Mouse (Mus musculus) urinary bladder, postnatal 10 days (tissue): ENCODE measurements around the gene Grn.
"Not testable (repeated sequence)": the region's sequence is repeated elsewhere in the genome, so short reads cannot be mapped to it uniquely, and the experiment has no call there.

Experiments used
- DNase-seq: peaks from one replicate; pipeline ENCODE4 v3.0.0; 2022; ENCODE audit warnings: low spot score

The Grn gene

GRCm38 (mm10) chr11:102400513-102401084 is 29.5 kb upstream of the Grn start:
- no peak for DNase-seq

- no peak for DNase-seq
These were observed 28.1 kb upstream of the Grn start for GRCm38 (mm10) chr11:102401898-102402500.

- no peak for DNase-seq
These were observed 26.5 kb upstream of the Grn start for GRCm38 (mm10) chr11:102403657-102404056.

- no peak for DNase-seq
These were observed 25.7 kb upstream of the Grn start for GRCm38 (mm10) chr11:102404161-102405010.

GRCm38 (mm10) chr11:102405544-102406285 is 24.4 kb upstream of the Grn start:
- DNase-seq: no peak

GRCm38 (mm10) chr11:102406401-102406800 is 23.7 kb upstream of the Grn start:
- DNase-seq: no peak

GRCm38 (mm10) chr11:102406900-102407833 is 22.9 kb upstream of the Grn start:
- DNase-seq: peak; percentile 74

GRCm38 (mm10) chr11:102407834-102408215 is 22.3 kb upstream of the Grn start, which contains the start of gene Slc25a39:
Slc25a39 (minus strand) TSS chr11:102407946.
- DNase-seq: no peak

GRCm38 (mm10) chr11:102408344-102408876 is 21.7 kb upstream of the Grn start:
- DNase-seq: peak; percentile 86

GRCm38 (mm10) chr11:102408888-102409794 is 21.0 kb upstream of the Grn start:
- DNase-seq: no peak

GRCm38 (mm10) chr11:102409795-102410330 is 20.3 kb upstream of the Grn start:
- DNase-seq: no peak

- DNase-seq: not testable (repeated sequence)
These were observed 19.8 kb upstream of the Grn start for GRCm38 (mm10) chr11:102410345-102410744.

- no peak for DNase-seq
These were observed 19.1 kb upstream of the Grn start for GRCm38 (mm10) chr11:102411061-102411460.

GRCm38 (mm10) chr11:102411704-102412103 is 18.4 kb upstream of the Grn start:
- peak; percentile 73 for DNase-seq

- no peak for DNase-seq
These were observed 17.1 kb upstream of the Grn start for GRCm38 (mm10) chr11:102413059-102413458.

- no peak for DNase-seq
These were observed 14.9 kb upstream of the Grn start for GRCm38 (mm10) chr11:102415034-102415802.

GRCm38 (mm10) chr11:102417160-102417559 is 13.0 kb upstream of the Grn start:
- no peak for DNase-seq

GRCm38 (mm10) chr11:102418887-102419286 is 11.2 kb upstream of the Grn start:
- DNase-seq: no peak

- no peak for DNase-seq
These were observed 8.6 kb upstream of the Grn start for GRCm38 (mm10) chr11:102421559-102421958.
